Mouse (Mus musculus): ENCODE results near the gene Nos1.

Gene Nos1

DNA sequence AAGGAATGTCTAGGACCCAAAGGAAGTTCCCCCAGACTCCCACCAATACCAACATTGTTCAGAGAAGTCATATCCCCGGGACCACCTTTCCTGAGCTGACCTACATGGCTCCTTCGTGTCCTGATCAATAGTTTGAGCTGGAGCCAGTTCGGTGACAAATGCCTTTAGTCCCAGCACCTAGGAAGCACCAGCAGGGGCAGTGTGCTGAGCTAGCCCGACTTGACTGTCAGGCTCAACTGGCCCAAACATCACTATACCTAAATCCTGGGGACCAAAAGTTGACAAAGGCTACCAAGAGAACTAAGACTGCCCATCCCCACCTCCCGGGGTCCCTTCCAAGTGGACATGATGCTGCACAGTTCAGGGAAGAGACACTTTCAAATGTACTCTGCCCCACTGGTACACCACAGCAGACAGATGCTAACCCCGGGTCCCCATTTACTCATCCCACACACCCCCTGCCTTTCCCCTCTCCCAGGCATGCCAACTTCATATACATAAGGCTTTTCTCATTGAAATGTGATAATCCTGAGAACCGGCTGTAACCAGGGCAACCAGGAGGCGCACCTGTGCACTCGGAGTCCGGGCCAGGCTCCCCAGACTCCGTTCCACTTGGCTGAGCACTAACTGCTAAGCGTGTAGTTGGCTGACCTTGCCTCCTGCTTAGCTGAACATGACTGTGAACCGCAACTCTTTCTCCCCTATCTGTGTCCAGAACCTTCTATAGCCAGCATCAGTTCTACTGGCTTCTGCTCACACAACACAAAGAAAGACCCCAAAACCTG, 120.3 kb downstream of the Nos1 start:
- no peak for DNase-seq

DNA sequence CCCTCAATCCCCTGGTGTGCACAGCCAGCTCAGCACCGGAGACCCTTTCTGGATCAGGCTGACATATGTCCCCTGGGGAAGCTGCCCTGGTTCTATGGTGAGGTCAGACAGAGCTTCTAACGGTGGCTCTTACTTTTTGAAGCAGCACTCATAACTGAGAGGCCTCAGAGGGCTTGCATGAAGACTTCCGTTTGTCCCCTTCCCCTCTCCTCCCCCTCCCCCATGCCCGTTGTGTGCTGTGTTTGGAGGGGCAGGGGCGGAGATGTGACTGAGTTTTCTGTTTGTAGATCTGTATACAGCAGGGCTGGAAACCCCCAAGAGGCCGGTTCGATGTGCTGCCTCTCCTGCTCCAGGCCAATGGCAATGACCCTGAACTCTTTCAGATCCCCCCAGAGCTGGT, 122.7 kb downstream of the Nos1 start:
- no peak for DNase-seq

DNA sequence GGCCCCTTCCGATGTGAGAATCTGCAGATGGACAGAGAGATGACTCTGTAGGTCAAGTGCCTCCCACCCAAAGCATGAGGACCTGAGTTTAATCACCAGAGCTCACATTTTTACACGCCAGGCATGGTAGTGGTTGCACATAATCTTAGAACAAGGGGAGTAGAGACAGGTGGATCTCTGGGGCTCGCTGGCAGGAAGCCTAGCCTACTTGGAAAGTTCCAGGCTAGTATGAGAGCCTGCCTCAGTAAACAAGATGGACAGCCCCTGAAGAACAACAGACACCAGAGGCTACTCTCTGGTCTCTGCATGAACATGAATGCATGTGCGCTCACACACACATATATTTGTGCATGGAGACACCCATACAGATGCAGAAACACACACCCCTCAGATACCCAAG, 124.9 kb downstream of the Nos1 start:
- DNase-seq = no peak

DNA sequence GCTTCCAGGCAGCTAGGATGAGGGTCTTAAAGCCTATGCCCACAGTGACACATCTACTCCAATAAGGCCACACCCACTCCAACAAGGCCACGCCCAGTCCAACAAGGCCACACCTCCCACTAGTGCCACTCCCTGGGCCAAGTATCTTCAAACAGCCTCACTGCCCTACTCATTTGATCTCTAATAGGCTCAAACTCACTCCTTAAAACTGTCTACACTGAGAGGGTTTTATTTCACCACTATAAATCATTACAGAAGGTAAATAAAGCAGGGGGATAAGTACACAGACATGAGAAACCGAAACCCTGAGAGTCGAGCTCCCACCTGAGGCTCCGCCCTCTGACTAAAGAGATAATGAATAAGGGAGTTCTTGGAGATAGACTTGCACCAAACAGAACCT, 128.7 kb downstream of the Nos1 start:
- DNase-seq = no peak

DNA sequence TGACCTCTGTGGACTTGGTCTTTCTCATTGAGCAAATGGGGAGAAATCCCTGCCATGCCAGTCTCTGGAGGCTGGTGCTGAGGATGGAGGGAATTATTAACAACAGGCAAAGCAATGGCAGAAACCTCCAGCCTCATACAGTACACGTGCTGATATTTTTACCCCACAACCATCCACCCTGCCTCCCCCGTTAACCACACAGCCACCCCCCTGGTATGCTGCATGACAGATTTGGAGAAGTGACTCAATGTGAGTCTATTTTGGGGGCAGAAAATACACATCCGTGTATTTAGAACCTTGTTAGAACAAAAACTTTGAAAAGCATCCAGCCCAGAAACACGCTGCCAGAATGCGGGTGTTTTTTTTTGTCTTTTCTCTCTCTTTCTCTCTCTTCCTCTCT, 135.5 kb downstream of the Nos1 start:
- DNase-seq = no peak

DNA sequence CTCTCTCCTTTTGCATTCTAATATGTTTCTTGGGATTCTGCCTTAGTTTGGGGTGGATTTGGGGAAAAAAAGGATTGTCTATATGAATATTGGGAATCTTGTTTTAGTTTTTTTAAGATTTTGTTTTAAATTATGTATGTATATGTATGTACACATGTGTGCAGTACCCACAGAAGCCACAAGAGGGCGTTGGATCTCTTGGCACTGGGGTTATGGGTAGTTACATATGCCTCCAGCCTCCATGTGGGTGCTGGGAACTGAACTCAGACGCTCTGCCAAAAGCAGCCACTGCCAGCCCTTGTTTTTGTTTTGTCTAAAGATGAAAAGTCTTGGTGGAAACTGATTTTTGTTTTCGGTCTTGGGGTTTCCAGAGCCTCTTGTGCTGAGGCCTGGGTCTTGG, 136.1 kb downstream of the Nos1 start:
- DNase-seq = peak; percentile 22

DNA sequence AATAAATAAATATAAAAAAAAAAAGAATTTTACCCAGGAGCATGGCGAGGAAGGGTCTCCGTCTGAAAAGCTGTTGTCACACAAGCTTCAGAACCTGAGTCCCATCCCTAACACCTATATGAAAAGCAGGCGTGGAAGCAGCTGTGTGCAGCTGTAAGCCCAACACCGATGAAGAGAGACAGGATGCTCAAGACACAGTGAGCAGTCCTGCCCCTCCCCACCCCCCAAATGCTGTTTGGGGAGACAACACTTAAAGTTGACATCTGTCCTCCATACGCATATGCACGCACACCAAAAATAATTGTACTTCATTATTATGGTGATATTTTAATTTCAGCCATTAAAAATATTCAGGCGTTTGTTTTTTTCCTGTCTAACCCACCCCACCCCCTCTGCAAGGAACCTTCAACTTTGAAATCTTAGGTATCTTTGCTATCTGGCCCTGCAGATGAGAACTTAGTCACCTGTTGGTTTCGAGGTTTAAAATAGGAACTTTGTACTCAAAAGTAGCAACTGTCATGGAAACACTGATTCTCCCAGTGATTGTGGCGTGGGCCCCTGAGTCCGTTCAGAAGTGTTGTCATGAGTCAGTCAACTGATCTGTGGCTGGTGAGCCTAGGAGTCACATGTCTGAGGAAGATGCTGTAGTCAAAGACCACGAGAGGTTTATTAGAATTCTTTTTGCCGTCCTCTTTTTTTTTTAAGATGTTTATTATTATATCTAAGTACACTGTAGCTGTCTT, 141.1 kb downstream of the Nos1 start:
- DNase-seq = no peak

DNA sequence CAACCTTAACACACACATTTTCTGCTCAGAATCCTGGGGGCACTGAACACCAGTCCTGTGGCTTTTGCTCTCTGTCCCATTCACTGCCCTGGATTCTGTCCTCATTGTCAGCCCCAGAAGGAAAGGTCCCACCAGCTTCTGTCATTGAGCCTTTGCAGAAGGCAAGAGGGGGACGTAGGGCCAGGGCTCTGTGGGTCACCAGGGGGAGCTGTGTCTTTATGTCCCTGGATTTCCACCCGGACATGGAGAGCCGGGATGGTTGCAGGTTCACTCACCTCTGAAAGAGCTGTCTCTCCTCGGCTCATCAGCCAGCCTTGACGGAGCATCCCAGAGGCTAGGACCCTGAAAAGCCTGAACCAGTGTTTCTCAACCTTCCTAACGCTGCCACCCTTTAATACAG, 142.9 kb downstream of the Nos1 start:
- DNase-seq = no peak

DNA sequence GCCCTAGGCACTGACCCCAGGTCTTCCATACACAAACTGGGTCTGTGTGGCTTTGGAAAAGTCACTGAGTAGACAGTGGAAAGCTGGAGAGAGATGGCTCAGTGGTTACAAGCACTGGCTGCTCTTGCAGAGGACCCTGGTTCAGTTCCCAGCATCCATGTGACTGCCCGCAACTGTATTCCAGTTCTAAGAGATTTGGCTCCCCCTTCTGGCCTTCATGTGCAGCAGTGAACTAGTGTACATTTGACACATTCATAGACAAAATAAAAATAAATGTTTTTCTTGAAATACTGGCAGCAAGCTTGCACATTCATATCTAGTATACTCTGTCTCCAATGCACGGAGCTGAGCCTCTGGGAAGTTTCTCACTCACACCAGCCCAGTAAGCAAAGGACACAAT, 147.7 kb downstream of the Nos1 start:
- no peak for DNase-seq

DNA sequence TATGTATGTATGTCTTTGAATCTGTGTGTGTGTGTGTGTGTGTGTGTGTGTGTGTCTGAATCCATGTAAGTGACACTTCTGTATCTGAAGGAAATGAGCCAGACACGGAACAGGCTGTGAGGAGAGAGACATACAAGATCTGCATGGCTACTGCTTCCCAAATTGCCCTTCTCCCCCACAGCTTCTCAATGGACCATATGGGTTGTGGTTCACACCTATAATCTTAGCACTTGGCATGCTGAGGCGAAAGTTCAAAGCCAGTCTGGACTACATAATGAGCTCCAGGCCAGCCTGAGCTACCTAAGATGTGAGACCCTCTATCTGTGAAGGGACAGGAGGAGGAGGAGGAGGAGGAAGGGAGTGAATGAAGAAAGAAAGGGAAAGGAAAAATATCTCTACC, 151.4 kb downstream of the Nos1 start:
- no peak for DNase-seq

DNA sequence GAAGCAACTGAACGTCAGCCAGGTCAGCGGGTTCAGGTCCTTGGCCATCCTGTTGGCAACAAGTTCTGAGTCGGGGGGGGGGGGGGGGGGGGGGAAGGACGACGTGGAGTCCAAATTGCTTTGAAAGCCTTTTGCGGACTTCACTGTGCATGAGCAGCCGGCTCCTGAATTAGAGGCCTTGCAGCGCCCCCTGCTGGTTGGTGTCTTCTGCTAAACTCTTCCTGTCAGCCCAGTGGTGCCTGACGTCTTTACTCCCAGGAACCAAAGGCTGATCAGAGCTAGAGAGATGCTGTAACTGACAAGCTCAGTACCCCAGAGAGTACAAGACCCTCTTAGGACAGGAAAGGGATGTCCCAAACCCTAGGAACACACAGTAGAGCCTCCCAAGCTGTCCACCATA, 152.0 kb downstream of the Nos1 start:
- peak; percentile 90 for DNase-seq

DNA sequence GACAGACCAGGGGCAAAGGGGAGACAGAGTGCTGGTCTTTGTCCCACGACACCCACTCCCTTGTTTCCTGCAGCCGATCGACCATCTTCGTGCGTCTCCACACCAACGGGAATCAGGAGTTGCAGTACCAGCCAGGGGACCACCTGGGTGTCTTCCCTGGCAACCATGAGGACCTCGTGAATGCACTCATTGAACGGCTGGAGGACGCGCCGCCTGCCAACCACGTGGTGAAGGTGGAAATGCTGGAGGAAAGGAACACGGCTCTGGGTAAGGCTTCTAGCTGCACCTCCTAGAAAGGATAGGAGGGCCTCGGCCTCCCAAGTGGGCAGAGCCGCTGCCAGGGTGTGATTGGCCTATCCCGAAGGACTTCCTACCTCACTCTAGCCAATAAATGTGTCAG, 155.5 kb downstream of the Nos1 start:
- DNase-seq = no peak

DNA sequence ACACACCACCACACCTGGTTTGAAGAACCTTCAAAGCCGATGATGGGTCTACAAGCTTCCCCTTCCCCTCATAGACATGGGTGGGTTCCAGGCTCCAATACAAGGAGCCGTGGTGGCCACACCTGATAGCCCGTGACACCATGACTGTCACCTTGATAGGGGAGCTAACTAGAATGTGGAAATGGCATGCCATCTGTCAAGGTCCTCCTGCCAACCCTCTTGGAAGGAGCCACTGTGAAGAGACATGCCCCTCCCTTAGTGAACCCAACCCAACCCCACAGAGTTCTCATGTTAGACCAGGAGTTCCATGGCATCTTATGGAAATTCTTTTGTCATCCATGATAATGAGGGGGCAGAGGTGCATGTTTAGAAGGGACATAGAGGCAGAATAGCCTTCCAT, 156.4 kb downstream of the Nos1 start:
- DNase-seq = no peak

DNA sequence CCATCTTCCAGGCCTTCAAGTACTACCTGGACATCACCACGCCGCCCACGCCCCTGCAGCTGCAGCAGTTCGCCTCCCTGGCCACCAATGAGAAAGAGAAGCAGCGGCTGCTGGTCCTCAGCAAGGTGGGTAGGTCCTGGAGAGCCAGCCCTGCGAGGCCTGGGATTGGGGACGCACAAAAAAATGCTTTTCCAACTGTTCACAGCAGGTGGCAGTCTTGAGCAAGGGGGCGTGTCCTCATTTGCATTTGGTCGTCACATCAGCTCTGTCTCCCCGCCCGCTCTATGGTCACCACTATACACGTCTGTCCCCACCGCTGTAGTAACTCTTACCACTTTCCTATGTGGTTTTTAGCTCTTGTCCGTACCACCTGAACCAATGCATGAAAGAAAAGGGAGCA, 157.3 kb downstream of the Nos1 start:
- DNase-seq = peak; percentile 80

DNA sequence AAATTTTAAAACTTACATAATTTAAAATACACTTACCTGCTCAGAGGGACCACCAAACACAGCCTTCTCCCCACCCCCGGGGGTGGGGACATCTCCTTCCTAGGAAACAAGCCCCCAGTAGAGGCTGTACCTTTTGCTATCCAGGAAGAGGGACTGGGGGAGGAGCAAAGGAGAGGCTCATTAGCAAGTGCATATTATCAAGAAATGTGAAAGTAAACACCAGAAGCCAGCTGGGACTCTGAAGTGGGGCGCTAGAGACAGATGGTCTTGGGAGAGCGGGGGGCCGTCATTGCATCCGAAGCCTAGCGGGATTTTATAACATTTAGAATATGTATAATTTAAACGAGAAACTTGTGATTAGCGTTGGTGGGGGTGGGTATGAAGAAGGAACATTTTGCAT, 158.6 kb downstream of the Nos1 start:
- DNase-seq = no peak

DNA sequence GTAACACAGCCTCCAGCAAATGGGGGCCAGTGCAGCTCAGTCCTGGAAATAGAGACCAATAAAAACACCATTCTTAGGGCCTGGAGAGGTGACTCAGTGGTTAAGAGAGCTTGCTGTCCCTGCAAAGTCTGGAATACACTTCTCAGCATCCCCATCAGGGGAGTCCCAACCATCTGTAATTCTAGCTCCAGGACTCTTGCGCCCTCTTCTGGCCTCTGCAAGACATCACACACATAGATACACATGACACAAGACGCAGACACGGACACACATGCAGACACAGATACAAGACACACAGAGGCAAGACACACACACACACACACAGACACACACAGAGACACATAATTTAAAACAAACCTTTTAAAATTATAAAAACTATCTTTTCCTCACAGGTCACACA, 160.7 kb downstream of the Nos1 start:
- DNase-seq = no peak

DNA sequence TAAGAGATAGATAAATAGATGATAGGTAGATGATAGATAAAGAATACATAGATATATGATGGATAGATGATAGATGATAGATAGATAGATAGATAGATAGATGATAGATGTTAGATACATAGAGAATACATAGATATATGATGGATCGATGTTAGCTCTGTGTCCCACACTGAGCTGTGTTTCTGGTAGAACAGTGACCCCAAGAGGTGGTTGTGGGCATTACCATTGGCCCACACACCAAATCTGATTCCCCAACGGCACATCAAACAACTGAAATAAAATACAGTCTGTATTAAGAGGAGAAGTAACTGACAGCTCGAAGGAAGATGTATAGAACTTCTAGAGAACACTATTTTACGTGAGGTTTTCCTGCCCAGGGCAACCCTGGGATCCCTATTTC, 165.8 kb downstream of the Nos1 start:
- peak; percentile 69 for DNase-seq

DNA sequence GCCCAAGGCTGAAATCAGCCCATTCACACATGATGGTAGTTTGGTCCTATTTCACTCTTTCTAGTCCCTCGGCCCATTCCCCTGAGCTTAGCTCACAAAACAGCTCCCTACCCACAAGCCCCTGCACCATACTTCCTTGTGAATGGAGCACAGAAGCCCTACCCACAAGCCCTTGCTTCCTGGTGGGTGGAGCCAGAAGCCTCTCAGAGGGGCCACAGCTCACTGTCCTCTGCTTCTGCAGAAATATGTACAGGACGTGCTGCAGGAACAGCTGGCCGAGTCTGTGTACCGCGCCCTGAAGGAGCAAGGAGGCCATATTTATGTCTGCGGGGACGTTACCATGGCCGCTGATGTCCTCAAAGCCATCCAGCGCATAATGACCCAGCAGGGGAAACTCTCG, 168.6 kb downstream of the Nos1 start:
- no peak for DNase-seq

DNA sequence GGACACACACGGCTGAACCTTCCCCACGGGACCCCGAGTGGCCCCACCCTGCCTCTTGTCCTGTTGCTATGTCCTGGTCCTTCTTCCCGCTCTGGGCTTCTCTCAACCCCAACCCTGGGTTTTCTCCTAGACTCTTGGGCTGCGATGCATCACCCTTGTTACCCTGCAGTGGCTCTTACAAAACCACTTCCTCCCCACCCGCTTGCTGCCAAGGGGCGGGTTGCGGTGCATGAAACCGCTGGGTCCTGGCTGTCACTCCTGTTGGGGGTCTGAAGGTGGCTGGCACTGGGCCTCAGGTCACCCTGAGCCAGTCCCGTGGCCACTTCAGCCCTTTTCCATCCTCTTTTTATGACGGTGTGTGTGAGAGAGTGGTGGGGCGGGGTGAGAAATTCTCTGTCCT, 173.1 kb downstream of the Nos1 start:
- peak; percentile 48 for DNase-seq

DNA sequence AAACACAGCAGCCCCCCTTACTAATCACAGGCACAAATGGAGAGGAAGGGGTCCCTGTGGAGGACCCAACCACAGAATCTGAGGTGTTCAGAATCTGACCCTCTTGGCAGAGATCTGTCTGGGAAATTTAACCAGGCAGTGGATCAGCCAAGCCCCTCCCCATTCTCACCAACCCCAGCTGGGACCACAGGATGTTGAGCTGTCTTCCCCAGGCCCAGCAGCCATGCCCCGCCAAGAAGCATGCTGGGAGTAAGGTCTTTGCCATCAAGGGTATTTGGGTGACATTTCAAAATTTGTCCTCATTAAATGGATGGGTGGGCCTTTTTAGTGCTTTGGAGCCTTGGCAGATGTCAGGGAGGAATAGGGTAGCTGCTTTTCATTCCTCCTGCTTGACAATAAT, 173.6 kb downstream of the Nos1 start:
- DNase-seq = peak; percentile 30

DNA sequence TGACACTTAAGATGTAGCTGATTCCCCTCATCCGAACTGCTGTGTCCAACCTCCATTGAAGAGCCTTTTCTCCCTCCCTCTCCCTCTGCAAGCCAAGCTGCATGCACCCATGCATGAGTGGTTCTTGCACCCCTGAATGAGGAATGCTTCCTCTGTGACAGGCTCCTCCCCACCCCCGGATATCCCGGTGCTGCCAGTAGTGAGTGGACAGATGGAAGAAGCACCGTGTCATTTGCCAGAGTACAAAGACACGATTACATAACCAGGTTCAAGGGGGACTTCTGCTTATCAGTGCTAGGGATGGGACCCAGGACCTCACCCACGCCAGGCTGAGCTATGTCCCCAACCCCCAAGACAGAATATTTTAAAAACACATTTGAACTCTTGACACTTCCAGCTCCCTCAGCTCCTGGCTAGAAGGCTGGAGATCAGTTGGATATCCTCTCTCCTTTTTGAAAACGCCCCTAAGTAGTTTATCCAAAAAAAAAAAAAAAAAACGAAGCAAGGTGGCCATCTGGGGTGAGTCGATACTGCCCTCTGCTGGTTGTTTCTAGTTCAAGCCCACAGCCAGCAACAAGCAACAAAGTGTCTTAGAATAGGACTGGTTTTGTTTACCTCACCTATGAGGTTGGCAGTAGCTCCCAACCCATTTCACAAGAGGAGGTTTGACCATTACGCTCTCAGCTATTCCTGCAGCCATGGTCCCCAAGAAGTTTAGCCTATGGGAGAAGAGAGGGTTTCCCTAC, 175.0 kb downstream of the Nos1 start:
- DNase-seq = peak; percentile 59

DNA sequence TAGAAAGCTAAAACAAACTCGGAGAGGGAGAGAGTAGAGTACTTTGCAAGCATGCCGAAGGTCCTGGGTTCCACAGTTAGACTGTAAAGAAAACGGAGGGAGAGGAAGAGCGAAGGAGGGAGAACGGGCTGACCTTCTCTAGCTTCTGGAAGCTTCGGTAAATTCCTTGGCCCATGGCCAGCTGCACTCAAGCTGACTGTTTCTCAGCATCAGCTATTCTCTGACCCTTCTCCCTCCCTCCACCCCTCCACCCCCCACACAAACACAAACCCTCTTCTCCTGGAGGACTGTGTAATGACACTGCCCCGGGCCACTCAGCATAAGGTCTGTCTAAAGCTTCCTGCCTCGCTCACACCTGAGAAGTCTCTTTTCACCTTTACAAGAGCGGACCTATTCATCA, 183.9 kb downstream of the Nos1 start:
- no peak for DNase-seq

DNA sequence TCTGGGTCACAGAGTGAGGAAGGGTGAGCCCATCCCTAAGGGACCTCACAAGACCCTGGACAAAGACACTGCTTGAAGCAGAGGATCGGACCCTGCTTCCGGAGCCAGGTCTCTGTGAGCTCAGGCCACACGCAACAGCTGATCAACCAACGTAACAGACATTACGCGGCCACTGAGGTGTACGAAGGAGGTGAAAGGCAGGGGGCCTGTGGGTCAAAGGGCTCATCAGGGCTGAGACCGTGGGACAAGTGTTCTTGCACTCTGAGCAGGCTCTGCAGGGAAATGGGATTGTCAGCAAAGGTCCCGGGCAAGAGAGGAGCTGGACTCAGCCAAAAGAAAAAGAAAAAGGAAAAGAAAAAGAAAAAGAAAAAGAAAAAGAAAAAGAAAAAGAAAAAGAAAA, 186.1 kb downstream of the Nos1 start:
- DNase-seq = no peak

DNA sequence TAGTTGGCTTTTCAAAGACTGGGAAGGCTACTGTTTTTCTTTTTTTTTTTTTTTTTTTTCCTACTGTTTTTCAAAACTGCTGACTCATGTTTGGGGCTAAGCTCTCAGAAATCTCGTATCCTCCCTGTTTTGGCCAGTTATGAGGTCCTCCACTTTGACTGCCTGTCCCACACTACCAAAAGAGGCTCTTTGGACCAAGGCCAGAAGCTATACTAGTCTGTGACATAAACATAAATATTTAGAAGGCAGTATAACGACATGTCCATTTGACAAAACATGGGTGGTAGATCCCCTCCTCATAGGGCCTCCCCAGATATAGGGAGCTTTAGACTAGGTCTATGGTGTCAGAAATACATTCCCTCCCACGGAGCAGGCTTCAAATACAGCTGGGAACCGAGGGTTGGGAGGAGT, 186.8 kb downstream of the Nos1 start:
- no peak for DNase-seq

All from thymus, postnatal 4 days (tissue).